Mouse (Mus musculus) liver, embryonic 11.5 days (tissue): ENCODE data around the gene Dlg2. TPM values are rescaled to one million over a fixed set of nuclear protein-coding genes. Genes with fewer than 3 reads are reported as not detected.
A peak's percentile ranks its signal among the peaks of the same experiment; 100 is the strongest.

Source experiments
- ATAC-seq: fragments of 200-750 bp; cut with Nextera tagmentation; replicated peaks from 2 replicates; pipeline ENCODE4 v1.8.0; 2017; ENCODE audit warnings: moderate number of reproducible peaks, mild to moderate bottlenecking, moderate TSS enrichment, moderate library complexity; ENCODE audit not compliant: low FRiP score
- DNase-seq: peaks from one replicate; pipeline ENCODE4 v3.0.0-alpha.2; 2017; ENCODE audit warnings: low spot score
- H3K27ac ChIP-seq: fragments of 300-500 bp; sonication (generic); 2 replicates; pipeline ENCODE4 v1.5.1; 2014; ENCODE audit warnings: mild to moderate bottlenecking, low read depth, low read length, control low read depth
- H3K27me3 ChIP-seq: fragments of 300-500 bp; sonication (generic); replicated peaks from 2 replicates; pipeline ENCODE4 v1.6.1; 2014; ENCODE audit warnings: low read length, mixed read lengths; ENCODE audit not compliant: control insufficient read depth, insufficient read depth
- H3K36me3 ChIP-seq: fragments of 300-500 bp; sonication (generic); 2 replicates; pipeline ENCODE4 v1.6.1; 2014; ENCODE audit warnings: mild to moderate bottlenecking, low read length, moderate library complexity, mixed read lengths; ENCODE audit not compliant: control insufficient read depth, insufficient read depth
- H3K4me1 ChIP-seq: fragments of 300-500 bp; sonication (generic); replicated peaks from 2 replicates; pipeline ENCODE4 v1.6.1; 2014; ENCODE audit warnings: low read length, mixed read lengths; ENCODE audit not compliant: control insufficient read depth, insufficient read depth
- H3K4me2 ChIP-seq: fragments of 300-500 bp; sonication (generic); 2 replicates; pipeline ENCODE4 v1.6.1; 2014; ENCODE audit warnings: mild to moderate bottlenecking, control low read depth, moderate library complexity
- H3K4me3 ChIP-seq: fragments of 300-500 bp; sonication (generic); 2 replicates; pipeline ENCODE4 v1.5.1; 2014; ENCODE audit warnings: low read depth, low read length, control low read depth
- H3K9ac ChIP-seq: fragments of 300-500 bp; sonication (generic); 2 replicates; pipeline ENCODE4 v1.6.1; 2014; ENCODE audit warnings: low read depth, low read length, control low read depth
- H3K9me3 ChIP-seq: fragments of 300-500 bp; sonication (generic); 2 replicates; pipeline ENCODE4 v1.6.1; 2016; ENCODE audit warnings: low read length, inconsistent platforms, mixed read lengths; ENCODE audit not compliant: control insufficient read depth
- WGBS: fragments of 180-500 bp; shearing (Covaris S2); extraction: QIAGEN DNeasy Blood & Tissue Kit; methylation state at CpG from one replicate; pipeline ENCODE4 v1.1.7; 2014; 5-methylcytosine and 5-hydroxymethylcytosine counted together
- polyA plus RNA-seq: library from polyadenylated mRNA; unstranded; fragments of >200 nt; fragmentation: Nextera tagmentation; extraction: Ambion mirVana; gene quantifications from 2 replicates; pipeline ENCODE4 v1.2.1, GENCODE M21; 2014

Dlg2 gene
- polyA plus RNA-seq, 1 experiment from 2014 or later = 0.96 TPM

DNA sequence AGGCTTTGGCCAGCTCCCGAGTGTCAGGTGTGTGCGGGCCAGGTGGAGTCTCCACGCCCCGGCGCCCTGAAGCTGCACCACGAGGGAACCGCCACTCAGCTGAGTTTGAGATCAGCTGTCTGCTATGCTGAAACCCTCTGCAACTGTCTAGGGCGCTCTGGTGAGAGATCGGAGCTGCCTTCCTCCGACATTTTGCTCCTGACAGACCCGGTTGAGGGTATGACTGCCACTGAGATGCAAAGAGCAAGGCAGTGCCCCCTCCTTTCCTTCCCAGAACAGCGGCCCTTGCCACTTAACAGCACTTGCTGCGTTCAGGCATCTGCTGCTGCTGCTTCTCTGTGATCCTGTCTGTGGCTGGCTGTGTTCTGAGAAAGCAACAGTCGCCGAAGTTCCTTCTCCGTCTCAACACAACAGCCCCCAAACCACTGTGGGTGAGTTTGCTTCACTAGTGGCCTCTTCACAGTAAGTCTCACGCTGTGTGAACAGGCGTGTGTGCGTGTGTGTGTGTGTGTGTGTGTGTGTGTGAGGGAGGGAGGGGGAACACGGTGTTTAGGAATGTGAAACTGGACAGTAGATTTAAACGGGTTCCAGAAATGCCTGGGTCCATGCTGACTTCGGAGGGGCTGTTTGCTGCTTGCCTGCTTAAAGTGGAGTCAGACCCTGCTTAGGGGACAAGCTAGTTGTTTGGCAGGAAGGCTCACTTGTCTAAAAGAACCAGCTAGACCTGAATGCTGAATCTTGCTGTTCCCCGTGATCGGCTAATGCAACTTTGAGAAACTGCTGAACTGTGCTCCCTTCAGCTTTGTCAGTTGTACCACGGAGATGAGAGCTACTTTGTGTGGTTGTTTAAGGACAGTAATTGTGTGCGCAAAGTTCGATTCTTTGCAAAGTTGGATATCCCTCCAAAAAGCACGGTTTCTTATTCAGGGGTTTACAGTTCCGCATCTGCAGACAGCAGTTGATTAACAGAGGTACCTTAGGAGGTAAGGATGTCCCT lies 1704.4 kb downstream of the Dlg2 start:
- Histone ChIP-seq H3K9ac (0 out of 2 replicates have a peak overlapping the region, but pooled peaks have one; percentile 14), H3K4me2 (peak overlapping the region; percentile 61), H3K27me3 (peaks cover 19% of the 10 kb centered on the region), H3K4me3 (peak overlapping the region; percentile 36), H3K9me3 (no peaks in the 10 kb centered on the region), H3K27ac (no peak overlapping the region), H3K4me1 (no peaks in the 10 kb centered on the region), H3K36me3 (no peaks in the 10 kb centered on the region)
- DNase-seq = peak; percentile 39
- no peak for ATAC-seq
- 26% methylated on average over 29 of the region's 29 CpGs for WGBS

DNA sequence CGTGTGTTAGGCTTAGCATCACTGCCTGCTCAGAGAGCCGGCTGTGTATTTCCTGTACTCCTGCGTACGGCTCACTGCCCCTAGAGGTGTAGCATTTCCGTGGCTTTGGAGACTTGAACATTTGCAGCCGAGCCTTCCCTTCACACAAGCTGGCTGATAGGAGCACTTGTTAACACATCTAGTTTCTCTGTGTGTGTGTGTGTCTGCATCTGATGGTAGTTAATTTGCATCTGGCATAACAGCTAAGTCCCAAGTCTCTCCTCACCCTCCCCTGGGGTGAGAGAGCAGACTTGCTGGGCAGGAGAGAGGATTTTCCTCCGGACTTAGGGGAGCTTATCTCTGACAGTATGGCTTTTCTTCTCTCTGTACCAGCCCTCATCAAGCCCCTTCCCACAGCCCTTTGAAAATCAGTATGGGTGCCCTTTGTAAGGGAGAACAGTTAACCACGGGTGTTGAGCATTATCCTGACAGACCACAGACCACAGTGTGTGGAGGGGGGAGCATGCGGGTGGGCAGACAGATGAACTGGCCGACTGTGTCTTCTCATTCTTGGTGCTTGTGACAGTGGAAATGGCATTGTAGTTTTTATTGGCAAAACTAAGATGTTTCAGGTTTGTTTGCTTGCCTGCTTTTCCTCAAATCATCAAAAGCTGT lies 1705.6 kb downstream of the Dlg2 start:
- no peak overlapping the region for H3K27ac ChIP-seq
- no peaks in the 10 kb centered on the region for H3K9me3 ChIP-seq
- H3K36me3 ChIP-seq = no peaks in the 10 kb centered on the region
- peaks cover 19% of the 10 kb centered on the region for H3K27me3 ChIP-seq
- WGBS = 12% methylated on average over 10 of the region's 10 CpGs
- H3K4me1 ChIP-seq = no peaks in the 10 kb centered on the region
- DNase-seq (no peak), ATAC-seq (no peak)
- H3K9ac ChIP-seq = no peak overlapping the region
- H3K4me3 ChIP-seq = no peak overlapping the region
- peak overlapping the region; percentile 33 for H3K4me2 ChIP-seq

- H3K9me3 ChIP-seq = no peaks in the 10 kb centered on the region
- WGBS = 81% methylated on average over 7 of the region's 7 CpGs
- H3K4me3 ChIP-seq = no peak overlapping the region
- no peaks in the 10 kb centered on the region for H3K4me1 ChIP-seq
- no peaks in the 10 kb centered on the region for H3K36me3 ChIP-seq
- no peak for DNase-seq
- H3K9ac ChIP-seq = no peak overlapping the region
- peaks cover 19% of the 10 kb centered on the region for H3K27me3 ChIP-seq
- no peak for ATAC-seq
- no peak overlapping the region for H3K4me2 ChIP-seq
- H3K27ac ChIP-seq = no peak overlapping the region
Observed at GRCm38 (mm10) chr7:92184371-92185059, 1708.0 kb downstream of the Dlg2 start.

- no peak for ATAC-seq
- DNase-seq = no peak
- WGBS = 85% methylated on average over 5 of the region's 5 CpGs
- Histone ChIP-seq H3K4me2 (no peak overlapping the region), H3K27me3 (peaks cover 9% of the 10 kb centered on the region), H3K9me3 (no peaks in the 10 kb centered on the region), H3K36me3 (no peaks in the 10 kb centered on the region), H3K27ac (no peak overlapping the region), H3K4me3 (no peak overlapping the region), H3K4me1 (no peaks in the 10 kb centered on the region), H3K9ac (no peak overlapping the region)
Observed at GRCm38 (mm10) chr7:92186341-92186740, 1709.9 kb downstream of the Dlg2 start.

DNA sequence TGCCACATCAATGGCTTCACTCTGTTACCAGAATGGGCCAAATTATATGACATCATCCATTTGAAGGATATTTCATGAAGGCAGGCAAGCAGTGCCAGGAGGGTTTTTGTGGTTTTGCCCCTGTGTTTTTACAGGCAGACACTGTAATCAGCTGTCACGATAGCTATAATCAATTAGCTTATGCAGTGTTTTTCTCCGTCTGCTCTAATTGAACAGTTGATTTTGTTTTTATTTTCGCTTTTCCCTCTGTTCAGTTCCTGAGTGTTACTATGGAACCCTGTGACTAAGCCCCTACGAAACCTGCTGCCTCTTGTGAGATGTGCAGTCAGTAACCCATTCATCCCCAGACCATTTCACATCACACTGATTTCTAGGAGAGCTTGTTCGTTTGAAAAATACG lies 1712.7 kb downstream of the Dlg2 start:
- no peaks in the 10 kb centered on the region for H3K36me3 ChIP-seq
- H3K27me3 ChIP-seq = no peaks in the 10 kb centered on the region
- WGBS = 65% methylated on average over 6 of the region's 6 CpGs
- no peak overlapping the region for H3K4me3 ChIP-seq
- no peak overlapping the region for H3K9ac ChIP-seq
- no peaks in the 10 kb centered on the region for H3K9me3 ChIP-seq
- H3K27ac ChIP-seq = no peak overlapping the region
- ATAC-seq (no peak), DNase-seq (no peak)
- H3K4me2 ChIP-seq = no peak overlapping the region
- H3K4me1 ChIP-seq = no peaks in the 10 kb centered on the region

GRCm38 (mm10) chr7:92196004-92196403 lies 1719.5 kb downstream of the Dlg2 start:
- Histone ChIP-seq H3K9me3 (no peaks in the 10 kb centered on the region), H3K4me2 (no peak overlapping the region), H3K9ac (no peak overlapping the region), H3K36me3 (no peaks in the 10 kb centered on the region), H3K4me1 (no peaks in the 10 kb centered on the region), H3K27me3 (no peaks in the 10 kb centered on the region), H3K27ac (no peak overlapping the region), H3K4me3 (no peak overlapping the region)
- 75% methylated on average over 4 of the region's 4 CpGs for WGBS
- DNase-seq (no peak), ATAC-seq (no peak)

DNA sequence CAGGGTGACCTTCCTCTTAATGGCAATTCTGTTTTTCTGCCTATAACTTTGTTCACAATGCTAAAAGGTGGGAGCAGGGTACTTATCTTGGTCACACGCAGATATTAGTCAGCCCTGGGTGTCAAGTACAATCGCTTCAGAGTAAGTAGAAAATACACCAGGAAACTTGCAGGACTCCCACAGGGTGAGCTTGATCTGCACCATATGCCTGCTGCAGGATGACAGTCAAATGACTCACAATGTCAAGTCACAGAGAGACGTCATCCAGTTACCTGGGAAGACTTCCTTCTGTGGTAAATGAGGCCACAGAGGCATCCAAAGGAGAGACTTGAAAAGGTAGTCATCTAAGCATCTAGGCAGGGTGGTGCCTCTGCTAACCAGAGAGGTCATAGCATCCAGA lies 1721.1 kb downstream of the Dlg2 start:
- Histone ChIP-seq H3K27ac (no peak overlapping the region), H3K4me3 (no peak overlapping the region), H3K4me1 (no peaks in the 10 kb centered on the region), H3K27me3 (no peaks in the 10 kb centered on the region), H3K4me2 (no peak overlapping the region), H3K36me3 (no peaks in the 10 kb centered on the region), H3K9me3 (no peaks in the 10 kb centered on the region), H3K9ac (no peak overlapping the region)
- WGBS = 63% methylated on average over 3 of the region's 3 CpGs
- no peak for ATAC-seq
- DNase-seq = no peak

DNA sequence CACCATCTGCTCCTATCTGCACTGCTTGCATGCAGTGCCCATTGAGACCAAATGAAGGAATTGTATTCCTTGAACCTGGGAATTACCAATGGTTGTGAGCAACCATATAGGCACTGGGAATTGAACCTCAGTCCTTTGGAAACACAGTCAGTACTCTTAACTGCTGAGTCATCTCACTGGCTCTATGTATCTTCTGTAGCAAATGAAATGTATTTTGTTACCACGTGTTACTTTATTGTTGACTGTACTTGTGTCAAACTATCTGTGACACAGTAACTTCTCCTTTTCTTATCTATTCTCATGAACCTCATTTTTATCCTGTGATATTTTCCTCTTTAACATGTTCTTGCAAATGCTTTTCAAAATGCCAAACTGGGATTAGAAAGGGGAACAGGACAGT lies 1722.7 kb downstream of the Dlg2 start:
- DNase-seq (no peak), ATAC-seq (no peak)
- H3K4me2 ChIP-seq = no peak overlapping the region
- H3K9ac ChIP-seq = no peak overlapping the region
- 46% methylated on average over 1 of the region's 1 CpGs for WGBS
- H3K4me1 ChIP-seq = no peaks in the 10 kb centered on the region
- no peaks in the 10 kb centered on the region for H3K36me3 ChIP-seq
- no peak overlapping the region for H3K4me3 ChIP-seq
- no peak overlapping the region for H3K27ac ChIP-seq
- H3K9me3 ChIP-seq = no peaks in the 10 kb centered on the region
- no peaks in the 10 kb centered on the region for H3K27me3 ChIP-seq
